ENCODE assay signal across 16 mouse cellular contexts in genomic region chr2:60285107-60285617, GRCm38 (mm10). TPM values are rescaled to one million over a fixed set of nuclear protein-coding genes. Genes with fewer than 3 reads are reported as not detected.
A peak's percentile ranks its signal among the peaks of the same experiment; 100 is the strongest.
DNase-seq lines count a peak whose midpoint lies in the region; ATAC-seq and TF ChIP-seq lines count a peak whose summit lies in the region.
"Had no signal": no experiment of that assay in that cellular context is flagged by ENCODE, and none has a peak within 500 bp of the region (broad histone marks: within the 10 kb centered on the region; RNA-seq: fewer than 3 reads in every experiment).

No protein-coding gene starts in this region.

- peak; percentile 21 for DNase-seq in lung, embryonic 14.5 days
- DNase-seq in lung, postnatal 10 days, result no peak
- DNase-seq in MEL-GATA-1-ER (ENCODE audit: extremely low read depth, low read depth), result peak; percentile 40
- DNase-seq in splenic B cell, adult 2 months (ENCODE audit: low read depth, low spot score), result peak; percentile 15
- DNase-seq in spleen, postnatal 4 days (ENCODE audit: low spot score in 2 of 2), result no peak
- DNase-seq: cerebellum, adult 11-12 months; gastrocnemius, postnatal 14 days; heart, postnatal 10 days; lung, adult 2 months; spleen, adult 18-20 months had no signal

- no peak overlapping the region for H3K27ac ChIP-seq in lung, embryonic 14.5 days (ENCODE audit: low read depth)
- peak overlapping the region; percentile 46; the same call in 1 of the 2 replicates for H3K27ac ChIP-seq in intestine, postnatal 0 days (ENCODE audit: low read depth, low read length)
- H3K27ac ChIP-seq: embryonic facial prominence, embryonic 12.5 days; hindbrain, embryonic 12.5 days; left cerebral cortex, adult 2 months; limb, embryonic 10.5 days had no signal

- ATAC-seq in lung, embryonic 14.5 days (ENCODE audit: insufficient read depth), result no peak
- ATAC-seq in intestine, postnatal 0 days, result peak; percentile 70
- ATAC-seq in frontal cortex, adult (ENCODE audit: low TSS enrichment), result no peak

- no peak overlapping the region for H3K4me2 ChIP-seq in lung, embryonic 14.5 days
- peak overlapping the region; percentile 92 for H3K4me2 ChIP-seq in intestine, postnatal 0 days (replicated peaks; ENCODE audit: low read depth)

- H3K4me3 ChIP-seq in lung, embryonic 14.5 days (ENCODE audit: low read depth, low read length), result no peak overlapping the region
- peak overlapping the region; percentile 53 for H3K4me3 ChIP-seq in intestine, postnatal 0 days (ENCODE audit: low read depth, low read length)
- H3K4me3 ChIP-seq: embryonic facial prominence, embryonic 12.5 days; hindbrain, embryonic 12.5 days; limb, embryonic 10.5 days had no signal

- H3K4me1 ChIP-seq in lung, embryonic 14.5 days (ENCODE audit: insufficient read depth), result 0 out of 2 replicates have a peak, but pooled peaks cover 5% of the 10 kb centered on the region
- H3K4me1 ChIP-seq in intestine, postnatal 0 days (replicated peaks; ENCODE audit: control insufficient read depth, insufficient read depth, low read length), result 0 out of 2 replicates have a peak, but pooled peaks cover 4% of the 10 kb centered on the region
- H3K4me1 ChIP-seq: embryonic facial prominence, embryonic 12.5 days had no signal

- no peaks in the 10 kb centered on the region for H3K27me3 ChIP-seq in lung, embryonic 14.5 days (ENCODE audit: insufficient read depth, low read length)
- no peaks in the 10 kb centered on the region for H3K27me3 ChIP-seq in intestine, postnatal 0 days (replicated peaks; ENCODE audit: control insufficient read depth, insufficient read depth, low read length)
- no peaks in the 10 kb centered on the region for H3K27me3 ChIP-seq in splenic B cell, adult 2 months (ENCODE audit: control insufficient read depth, insufficient read depth, low read length, poor library complexity, severe bottlenecking)
- H3K27me3 ChIP-seq: embryonic facial prominence, embryonic 12.5 days had no signal

- WGBS in lung, embryonic 14.5 days, result 82% methylated on average over 8 of the region's 8 CpGs
- WGBS in intestine, postnatal 0 days, result 46% methylated on average over 8 of the region's 8 CpGs

- no peaks in the 10 kb centered on the region for H3K9me3 ChIP-seq in lung, embryonic 14.5 days (ENCODE audit: low read depth, low read length)
- H3K9me3 ChIP-seq in intestine, postnatal 0 days (ENCODE audit: control insufficient read depth), result 0 out of 2 replicates have a peak, but pooled peaks cover 2% of the 10 kb centered on the region
- H3K9me3 ChIP-seq: embryonic facial prominence, embryonic 12.5 days; limb, embryonic 10.5 days had no signal

- no peak for TF ChIP-seq CTCF in lung, embryonic 14.5 days (IDR thresholded peaks at IDR 0.05; ENCODE audit: low read depth)
- no peak for TF ChIP-seq CTCF in intestine, postnatal 0 days (IDR thresholded peaks at IDR 0.05; ENCODE audit: low read depth)

- no peak overlapping the region for H3K9ac ChIP-seq in lung, embryonic 14.5 days
- no peak overlapping the region for H3K9ac ChIP-seq in intestine, postnatal 0 days (ENCODE audit: low read depth, low read length)
- H3K9ac ChIP-seq: embryonic facial prominence, embryonic 12.5 days; hindbrain, embryonic 12.5 days had no signal

- no peaks in the 10 kb centered on the region for H3K36me3 ChIP-seq in lung, embryonic 14.5 days (ENCODE audit: insufficient read depth)
- no peaks in the 10 kb centered on the region for H3K36me3 ChIP-seq in intestine, postnatal 0 days (ENCODE audit: control insufficient read depth, insufficient read depth)
- no peaks in the 10 kb centered on the region for H3K36me3 ChIP-seq in splenic B cell, adult 2 months (ENCODE audit: control insufficient read depth, insufficient read depth, low read length, poor library complexity, severe bottlenecking)
- H3K36me3 ChIP-seq: embryonic facial prominence, embryonic 12.5 days; hindbrain, embryonic 12.5 days; limb, embryonic 10.5 days had no signal

RNA-seq across cellular contexts. Expression of gene Cd302, which starts 0.9 kb away (rescaled TPM):
- 43.2 and 47.7 TPM in 2 replicates for polyA plus RNA-seq in lung, embryonic 14.5 days (2014; fragmentation: Nextera tagmentation; extraction: Ambion mirVana)
- polyA plus RNA-seq in intestine, postnatal 0 days (2015; fragmentation: Nextera tagmentation; extraction: Ambion mirVana), result 56.6 and 58.5 TPM in 2 replicates

Comparison
In these comparisons a context has a peak if more than half of its experiments do, and no peak if none do; other contexts are left out.
1. DNase-seq: peak in lung, embryonic 14.5 days (single experiment), MEL-GATA-1-ER (single experiment) and splenic B cell, adult 2 months (single experiment); none in lung, postnatal 10 days (single experiment) and spleen, postnatal 4 days (0 of 2).